Mouse (Mus musculus): ENCODE data around the gene Kcnc1. TPM values are rescaled to one million over a fixed set of nuclear protein-coding genes. Genes with fewer than 3 reads are reported as not detected.

The Kcnc1 gene
- polyA plus RNA-seq, 2 experiments: under 0.01 TPM; not detected in 1

DNA sequence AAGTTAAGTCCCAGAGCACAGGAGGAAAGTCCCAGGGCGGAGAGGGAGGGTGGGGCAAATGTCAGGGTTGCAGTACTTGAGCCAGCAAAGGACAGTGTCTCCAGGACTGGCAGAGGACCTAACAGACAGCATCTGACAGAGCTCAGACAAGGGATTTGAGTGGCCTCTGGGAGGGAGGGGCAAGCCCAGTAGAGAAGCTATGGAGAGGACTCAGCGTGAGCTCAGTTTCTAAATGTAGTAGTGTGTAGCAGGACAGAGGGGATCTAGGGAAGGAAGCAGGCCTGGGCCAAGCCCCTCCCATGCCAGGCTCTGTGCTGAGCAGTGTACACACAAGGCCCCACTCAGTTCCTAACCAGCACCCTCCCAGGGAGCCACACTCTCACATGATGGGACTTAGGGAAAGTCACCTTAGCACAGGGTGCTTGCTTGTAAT is 85.8 kb downstream of the Kcnc1 start:
- DNase-seq (ENCODE audit: low read depth in 3 of 3, low spot score in 3 of 3) (no peak), ATAC-seq (ENCODE audit: insufficient read depth) (no peak)
- 47% methylated on average over 2 of the region's 2 CpGs for WGBS (ENCODE audit: insufficient replicate concordance)

DNA sequence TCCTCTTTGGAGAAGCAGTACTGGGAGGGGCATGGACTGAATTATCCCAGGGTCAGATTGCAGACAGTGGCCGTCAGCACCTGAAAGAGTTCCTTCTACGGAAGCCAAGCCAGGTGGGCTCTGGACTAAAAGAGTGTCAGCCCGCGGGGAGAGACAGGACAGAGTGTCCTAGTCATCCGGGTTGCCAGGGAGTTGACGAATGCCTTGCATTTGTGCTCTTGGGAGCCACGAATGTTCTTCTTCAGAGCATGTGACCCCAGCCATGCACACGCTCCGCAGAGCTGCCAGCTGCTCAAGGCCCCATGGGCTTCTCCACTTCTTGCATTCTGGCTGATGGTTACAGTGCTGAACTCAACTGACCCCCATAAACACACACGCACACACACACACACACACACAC is 86.8 kb downstream of the Kcnc1 start:
- TF ChIP-seq EP300 (IDR thresholded peaks at IDR 0.05; ENCODE audit: low read depth) (no peak), CTCF (IDR thresholded peaks at IDR 0.05; ENCODE audit: low read depth) (no peak)
- no peak for ATAC-seq (ENCODE audit: insufficient read depth)

More for the DNA sequence above, 85.8 kb downstream of the Kcnc1 start:
- Histone ChIP-seq H3K27me3 (ENCODE audit: control insufficient read depth, insufficient read depth, low read length) (no peaks in the 10 kb centered on the region), H3K4me3 (ENCODE audit: insufficient read depth in 1 of 2, low read depth in 2 of 2, low read length in 2 of 2) (no peak overlapping the region), H3K27ac (no peak overlapping the region), H3K36me3 (replicated peaks; ENCODE audit: control insufficient read depth, insufficient read depth, low read depth) (no peaks in the 10 kb centered on the region), H3K9ac (replicated peaks) (no peak overlapping the region), H3K4me2 (ENCODE audit: low read depth) (no peak overlapping the region), H3K9me3 (ENCODE audit: control insufficient read depth, low read length) (no peaks in the 10 kb centered on the region), H3K4me1 (replicated peaks; ENCODE audit: control insufficient read depth in 2 of 2, insufficient read depth in 2 of 2, low read length in 1 of 2) (0 out of 4 replicates have a peak, but pooled peaks cover 0 to 2% of the 10 kb centered on the region in 2 experiments)
- TF ChIP-seq CTCF (IDR thresholded peaks at IDR 0.05; ENCODE audit: low read depth) (no peak), EP300 (IDR thresholded peaks at IDR 0.05; ENCODE audit: low read depth) (no peak)

DNA sequence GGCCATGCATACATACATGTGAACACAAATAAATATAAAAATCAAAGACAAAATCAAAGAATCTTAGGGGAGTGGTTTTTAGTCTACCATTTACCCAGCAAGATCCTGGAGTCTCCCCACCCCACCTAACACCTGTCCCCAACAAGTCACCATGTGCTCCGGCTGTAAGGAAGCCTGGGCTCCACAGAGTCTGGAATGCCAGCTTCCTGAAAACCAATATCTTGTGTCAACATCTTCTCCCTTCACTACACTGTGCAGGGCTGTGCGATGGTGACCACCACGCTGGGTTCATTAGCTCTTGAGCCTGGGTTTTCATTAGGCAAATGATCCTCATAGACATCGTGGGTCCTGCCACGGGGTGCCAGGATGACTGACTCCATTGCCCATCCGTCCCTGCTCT is 87.9 kb downstream of the Kcnc1 start:
- ATAC-seq (ENCODE audit: insufficient read depth) (no peak), DNase-seq (ENCODE audit: low read depth in 3 of 3, low spot score in 3 of 3) (no peak)
- H3K9me3 ChIP-seq (ENCODE audit: control insufficient read depth, low read length): no peaks in the 10 kb centered on the region
- 0 out of 4 replicates have a peak, but pooled peaks cover 0 to 2% of the 10 kb centered on the region in 2 experiments for H3K4me1 ChIP-seq (replicated peaks; ENCODE audit: control insufficient read depth in 2 of 2, insufficient read depth in 2 of 2, low read length in 1 of 2)
- no peaks in the 10 kb centered on the region for H3K36me3 ChIP-seq (replicated peaks; ENCODE audit: control insufficient read depth, insufficient read depth, low read depth)
- H3K27me3 ChIP-seq (ENCODE audit: control insufficient read depth, insufficient read depth, low read length): no peaks in the 10 kb centered on the region
- TF ChIP-seq EP300 (IDR thresholded peaks at IDR 0.05; ENCODE audit: low read depth): no peak
- H3K27ac ChIP-seq: no peak overlapping the region
- no peak overlapping the region for H3K9ac ChIP-seq (replicated peaks)
- H3K4me3 ChIP-seq (ENCODE audit: insufficient read depth in 1 of 2, low read depth in 2 of 2, low read length in 2 of 2): no peak overlapping the region
- 57% methylated on average over 6 of the region's 6 CpGs for WGBS (ENCODE audit: insufficient replicate concordance)
- no peak overlapping the region for H3K4me2 ChIP-seq (ENCODE audit: low read depth)

More for the DNA sequence above, 86.8 kb downstream of the Kcnc1 start:
- 0 out of 4 replicates have a peak, but pooled peaks cover 0 to 2% of the 10 kb centered on the region in 2 experiments for H3K4me1 ChIP-seq (replicated peaks; ENCODE audit: control insufficient read depth in 2 of 2, insufficient read depth in 2 of 2, low read length in 1 of 2)
- H3K4me3 ChIP-seq (ENCODE audit: insufficient read depth in 1 of 2, low read depth in 2 of 2, low read length in 2 of 2): no peak overlapping the region
- H3K4me2 ChIP-seq (ENCODE audit: low read depth): no peak overlapping the region
- 66% methylated on average over 10 of the region's 10 CpGs for WGBS (ENCODE audit: insufficient replicate concordance)
- no peak for DNase-seq (ENCODE audit: low read depth in 3 of 3, low spot score in 3 of 3)
- no peaks in the 10 kb centered on the region for H3K36me3 ChIP-seq (replicated peaks; ENCODE audit: control insufficient read depth, insufficient read depth, low read depth)
- H3K27me3 ChIP-seq (ENCODE audit: control insufficient read depth, insufficient read depth, low read length): no peaks in the 10 kb centered on the region
- no peaks in the 10 kb centered on the region for H3K9me3 ChIP-seq (ENCODE audit: control insufficient read depth, low read length)
- H3K9ac ChIP-seq (replicated peaks): no peak overlapping the region
- H3K27ac ChIP-seq: no peak overlapping the region

DNA sequence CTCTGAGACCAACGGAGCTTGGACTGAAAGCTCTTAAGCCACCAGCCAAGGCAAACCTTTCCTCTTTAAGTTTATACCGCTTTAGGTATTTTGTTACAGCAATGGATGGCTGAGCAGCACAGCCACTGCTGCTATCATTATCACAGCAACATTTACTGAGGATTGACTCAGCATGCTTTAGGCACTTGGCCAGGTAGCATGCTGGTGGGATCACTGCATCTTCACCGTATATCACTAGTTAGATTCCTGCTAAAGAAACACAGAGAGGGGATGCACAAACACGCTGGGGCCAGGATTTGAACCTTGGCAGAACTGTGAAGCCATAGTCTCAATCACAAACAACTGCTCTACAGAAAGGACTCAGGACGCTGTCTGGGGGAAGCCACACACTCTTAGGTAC is 90.5 kb downstream of the Kcnc1 start:
- Histone ChIP-seq H3K9ac (replicated peaks) (no peak overlapping the region), H3K4me1 (replicated peaks; ENCODE audit: control insufficient read depth in 2 of 2, insufficient read depth in 2 of 2, low read length in 1 of 2) (0 out of 4 replicates have a peak, but pooled peaks cover 0 to 2% of the 10 kb centered on the region in 2 experiments), H3K36me3 (replicated peaks; ENCODE audit: control insufficient read depth, insufficient read depth, low read depth) (no peaks in the 10 kb centered on the region), H3K4me2 (ENCODE audit: low read depth) (no peak overlapping the region), H3K4me3 (ENCODE audit: insufficient read depth in 1 of 2, low read depth in 2 of 2, low read length in 2 of 2) (no peak overlapping the region), H3K27me3 (ENCODE audit: control insufficient read depth, insufficient read depth, low read length) (no peaks in the 10 kb centered on the region), H3K27ac (no peak overlapping the region), H3K9me3 (ENCODE audit: control insufficient read depth, low read length) (no peaks in the 10 kb centered on the region)
- TF ChIP-seq CTCF (IDR thresholded peaks at IDR 0.05; ENCODE audit: low read depth) (no peak), EP300 (IDR thresholded peaks at IDR 0.05; ENCODE audit: low read depth) (no peak)
- ATAC-seq (ENCODE audit: insufficient read depth) (no peak), DNase-seq (ENCODE audit: low read depth in 3 of 3, low spot score in 3 of 3) (no peak)
- WGBS (ENCODE audit: insufficient replicate concordance): 68% methylated on average over 5 of the region's 5 CpGs

DNA sequence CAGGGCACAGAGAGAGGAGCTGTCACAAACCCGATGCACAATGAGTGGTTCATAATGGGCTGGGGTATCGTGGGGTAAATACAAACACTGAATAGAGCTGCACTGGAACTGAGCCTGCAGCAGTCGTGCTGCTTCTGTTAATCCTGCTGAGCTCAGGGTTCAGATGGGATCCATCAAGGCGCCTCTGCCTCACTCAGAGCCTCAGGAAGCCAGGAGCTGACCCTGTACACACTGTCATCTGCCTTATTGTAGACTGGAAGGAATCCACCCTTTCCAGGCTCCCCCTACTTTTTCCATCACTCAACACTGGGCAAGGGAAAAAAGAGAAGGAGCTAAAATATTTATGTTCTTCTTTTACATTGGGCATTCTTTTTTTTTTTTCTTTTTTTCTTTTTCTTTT is 91.1 kb downstream of the Kcnc1 start:
- no peak overlapping the region for H3K27ac ChIP-seq
- H3K36me3 ChIP-seq (replicated peaks; ENCODE audit: control insufficient read depth, insufficient read depth, low read depth): no peaks in the 10 kb centered on the region
- WGBS (ENCODE audit: insufficient replicate concordance): 56% methylated on average over 4 of the region's 4 CpGs
- H3K4me2 ChIP-seq (ENCODE audit: low read depth): no peak overlapping the region
- H3K27me3 ChIP-seq (ENCODE audit: control insufficient read depth, insufficient read depth, low read length): no peaks in the 10 kb centered on the region
- H3K9ac ChIP-seq (replicated peaks): no peak overlapping the region
- ATAC-seq (ENCODE audit: insufficient read depth) (no peak), DNase-seq (ENCODE audit: low read depth in 3 of 3, low spot score in 3 of 3) (no peak)
- no peak overlapping the region for H3K4me3 ChIP-seq (ENCODE audit: insufficient read depth in 1 of 2, low read depth in 2 of 2, low read length in 2 of 2)
- H3K4me1 ChIP-seq (replicated peaks; ENCODE audit: control insufficient read depth in 2 of 2, insufficient read depth in 2 of 2, low read length in 1 of 2): 0 out of 4 replicates have a peak, but pooled peaks cover 0 to 2% of the 10 kb centered on the region in 2 experiments
- H3K9me3 ChIP-seq (ENCODE audit: control insufficient read depth, low read length): no peaks in the 10 kb centered on the region
- TF ChIP-seq CTCF (IDR thresholded peaks at IDR 0.05; ENCODE audit: low read depth) (no peak), EP300 (IDR thresholded peaks at IDR 0.05; ENCODE audit: low read depth) (no peak)

Other genes starting within 250 kb of the Kcnc1 start
- gene Abcc8, start 216.5 kb upstream of the Kcnc1 start, polyA plus RNA-seq (2012; rRNA removed): 0.13 and 0.14 TPM in 2 replicates
- 0.13 and 0.14 TPM in 2 replicates for gene Abcc8, start 216.5 kb upstream of the Kcnc1 start, polyA plus RNA-seq (2014; fragmentation: Nextera tagmentation; extraction: Ambion mirVana)
- 0.04 TPM in 1 of 2 replicates, not detected in the other for gene Ush1c, start 158.0 kb upstream of the Kcnc1 start, polyA plus RNA-seq (2012; rRNA removed)
- 0.09 TPM in 1 of 2 replicates, not detected in the other for gene Ush1c, start 158.0 kb upstream of the Kcnc1 start, polyA plus RNA-seq (2014; fragmentation: Nextera tagmentation; extraction: Ambion mirVana)
- 0.02 TPM in 1 of 2 replicates, not detected in the other for gene Otog, start 155.5 kb upstream of the Kcnc1 start, polyA plus RNA-seq (2012; rRNA removed)
- not detected in 2 replicates for gene Otog, start 155.5 kb upstream of the Kcnc1 start, polyA plus RNA-seq (2014; fragmentation: Nextera tagmentation; extraction: Ambion mirVana)
- gene Myod1, start 20.0 kb upstream of the Kcnc1 start, polyA plus RNA-seq (2012; rRNA removed): 0.02 TPM in 2 replicates
- not detected in 2 replicates for gene Myod1, start 20.0 kb upstream of the Kcnc1 start, polyA plus RNA-seq (2014; fragmentation: Nextera tagmentation; extraction: Ambion mirVana)
- gene Sergef, start 243.3 kb downstream of the Kcnc1 start, polyA plus RNA-seq (2012; rRNA removed): 2.2 and 3.3 TPM in 2 replicates
- 5.5 and 5.9 TPM in 2 replicates for gene Sergef, start 243.3 kb downstream of the Kcnc1 start, polyA plus RNA-seq (2014; fragmentation: Nextera tagmentation; extraction: Ambion mirVana)

Measured in liver, embryonic 14.5 days (tissue).